In genomic region chr11:3171931-3172330, GRCm38 (mm10) we compare ENCODE assay signal across 8 mouse cellular contexts. TPM values are rescaled to one million over a fixed set of nuclear protein-coding genes. Genes with fewer than 3 reads are reported as not detected.
DNase-seq lines count a peak whose midpoint lies in the region; TF ChIP-seq lines count a peak whose summit lies in the region.
"Not testable (repeated sequence)": the region's sequence is repeated elsewhere in the genome, so short reads cannot be mapped to it uniquely, and the experiment has no call there.

No protein-coding gene starts in this region.

- H3K27ac ChIP-seq in heart, adult 2 months: not testable (repeated sequence)

- not testable (repeated sequence) for H3K9ac ChIP-seq in heart, adult 2 months (ENCODE audit: low read depth, low read length)

- TF ChIP-seq POLR2A in heart, adult 2 months (IDR thresholded peaks at IDR 0.05; ENCODE audit: insufficient read depth, low read depth, low read length): not testable (repeated sequence)

- not testable (repeated sequence) for TF ChIP-seq CTCF in heart, adult 2 months (IDR thresholded peaks at IDR 0.05)

- not testable (repeated sequence) for H3K36me3 ChIP-seq in heart, adult 2 months (ENCODE audit: control insufficient read depth, insufficient read depth, low read length)

- DNase-seq in adrenal gland, adult 18-20 months (ENCODE audit: low spot score in 2 of 2): peak; percentile 58 to 70
- DNase-seq in frontal cortex, postnatal 10 days (ENCODE audit: low spot score in 2 of 2): peak; percentile 43 to 70
- DNase-seq in heart, adult 2 months: peak; percentile 62 to 72
- peak; percentile 41 for DNase-seq in kidney, adult 9 months
- DNase-seq in left cerebral cortex, adult 18-20 months (ENCODE audit: low spot score in 2 of 2): peak; percentile 39 to 59
- DNase-seq in lung, postnatal 4 days: peak; percentile 68 to 71
- peak; percentile 64 to 68 for DNase-seq in spleen, postnatal 10 days (ENCODE audit: low spot score in 2 of 2)
- DNase-seq in thymus, postnatal 4 days: peak; percentile 33

- not testable (repeated sequence) for H3K4me1 ChIP-seq in heart, adult 2 months (ENCODE audit: control insufficient read depth, insufficient read depth, low read length)

- not testable (repeated sequence) for H3K79me2 ChIP-seq in heart, adult 2 months (replicated peaks; ENCODE audit: control insufficient read depth, insufficient read depth, low read length)

- not testable (repeated sequence) for H3K4me3 ChIP-seq in heart, adult 2 months

- intact Hi-C loops in heart, adult 2 months (cut with DNase I): not testable (repeated sequence)

- TF ChIP-seq EP300 in heart, adult 2 months (IDR thresholded peaks at IDR 0.05; ENCODE audit: insufficient read depth, low read depth, low read length): not testable (repeated sequence)

- 46% methylated on average over 1 of the region's 1 CpGs for WGBS in heart, adult 2 months

- not testable (repeated sequence) for H3K27me3 ChIP-seq in heart, adult 2 months (ENCODE audit: control insufficient read depth, insufficient read depth, low read length)

RNA-seq across cellular contexts. Expression of gene Sfi1, which starts 21.3 kb away (rescaled TPM):
- total RNA-seq in adrenal gland, adult 18-20 months (2021): 10 to 100 TPM; 42.5 to 53.7 TPM
- 10 to 100 TPM; 17.3 to 17.4 TPM for total RNA-seq in heart, adult 2 months (2021)
- 11.3 and 13.0 TPM in 2 replicates for polyA plus RNA-seq in heart, adult 2 months (2012; rRNA removed)
- total RNA-seq in left cerebral cortex, adult 18-20 months (2021): 10 to 100 TPM; 50.4 to 62.5 TPM

RNA-seq across cellular contexts. Expression of gene Eif4enif1, which starts 30.3 kb away (rescaled TPM):
- 10 to 100 TPM; 46.4 to 58.8 TPM for total RNA-seq in adrenal gland, adult 18-20 months (2021)
- total RNA-seq in heart, adult 2 months (2021): 10 to 100 TPM; 36.4 to 43.6 TPM
- 29.6 and 44.3 TPM in 2 replicates for polyA plus RNA-seq in heart, adult 2 months (2012; rRNA removed)
- total RNA-seq in left cerebral cortex, adult 18-20 months (2021): 10 to 100 TPM; 70.0 to 73.7 TPM
